Mouse (Mus musculus): Measurements from ENCODE around the gene Bnipl.

Bnipl gene

DNA sequence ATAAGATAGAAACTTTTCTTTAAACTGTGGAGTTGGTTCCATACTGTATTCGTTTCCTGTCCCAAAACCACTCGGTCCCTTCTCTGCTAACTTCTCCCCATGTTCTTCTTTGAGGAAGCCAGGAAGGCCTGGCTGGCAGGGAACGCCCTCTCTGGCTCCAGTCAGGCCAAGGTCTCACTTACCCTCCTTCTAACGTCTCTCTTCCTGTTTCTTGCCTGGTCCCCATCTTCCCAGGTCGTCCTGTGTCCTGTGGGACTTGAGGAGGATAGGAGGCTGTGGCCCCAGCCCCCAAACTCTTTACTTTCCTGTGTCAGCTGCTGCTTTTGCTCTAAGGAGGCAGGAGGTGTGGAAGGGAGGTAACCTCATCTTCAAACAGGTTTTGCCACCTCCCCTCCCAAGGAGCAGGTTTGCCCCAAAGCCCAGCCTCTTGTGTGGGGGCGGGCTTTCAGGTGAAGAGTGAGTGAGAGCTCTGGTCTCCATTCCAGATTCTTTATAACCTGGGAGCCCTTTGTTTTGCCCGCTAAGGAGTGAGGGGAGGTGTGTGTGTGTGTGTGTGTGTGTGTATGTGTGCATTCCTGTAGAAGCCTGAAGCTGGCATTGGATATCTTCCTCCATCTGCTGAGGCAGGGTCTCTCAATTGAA is at the start of gene Bnipl:
Gene Bnipl (minus strand): TSS at position 411 of the 642 bp plus-strand sequence.
- no peak for DNase-seq

DNA sequence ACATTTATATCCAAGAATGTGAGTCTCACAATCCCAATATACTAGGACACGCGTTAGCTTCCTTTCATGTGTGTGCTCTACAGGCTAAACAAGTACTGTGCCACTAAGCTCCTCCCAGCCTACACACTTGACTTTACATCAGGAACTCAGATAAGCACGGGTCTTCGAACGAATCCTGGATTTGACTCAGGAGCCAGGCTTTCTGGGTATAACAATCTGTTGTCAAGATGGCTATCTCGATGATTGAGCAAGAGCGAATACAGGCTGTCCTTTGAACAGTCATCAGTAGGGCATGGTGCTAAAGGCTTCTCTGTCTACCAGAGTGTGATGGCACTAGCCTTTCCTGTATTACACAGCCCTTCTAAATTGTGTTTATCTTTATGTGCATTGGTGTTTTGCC is 47.0 kb upstream of the Bnipl start:
- DNase-seq: no peak

DNA sequence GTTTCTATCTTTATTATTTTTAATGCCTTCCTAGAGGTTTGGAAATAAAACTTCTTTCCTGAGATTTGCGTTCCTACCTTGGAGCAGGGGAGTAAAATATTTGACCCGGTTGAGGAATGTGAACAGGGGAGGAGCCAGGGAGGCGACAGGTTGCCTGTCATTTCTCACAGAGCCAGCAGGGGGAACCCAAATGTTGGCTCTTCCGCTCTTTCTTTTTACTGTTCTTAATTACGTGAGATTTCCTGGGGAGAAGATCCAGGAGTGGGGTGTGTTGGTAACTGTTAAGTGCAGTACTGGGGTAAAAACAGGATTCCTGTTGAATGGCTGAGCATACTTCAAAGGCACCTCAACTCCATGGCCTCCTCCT is 45.1 kb upstream of the Bnipl start:
- peak in 1 of 2 experiments; percentile 42 for DNase-seq

DNA sequence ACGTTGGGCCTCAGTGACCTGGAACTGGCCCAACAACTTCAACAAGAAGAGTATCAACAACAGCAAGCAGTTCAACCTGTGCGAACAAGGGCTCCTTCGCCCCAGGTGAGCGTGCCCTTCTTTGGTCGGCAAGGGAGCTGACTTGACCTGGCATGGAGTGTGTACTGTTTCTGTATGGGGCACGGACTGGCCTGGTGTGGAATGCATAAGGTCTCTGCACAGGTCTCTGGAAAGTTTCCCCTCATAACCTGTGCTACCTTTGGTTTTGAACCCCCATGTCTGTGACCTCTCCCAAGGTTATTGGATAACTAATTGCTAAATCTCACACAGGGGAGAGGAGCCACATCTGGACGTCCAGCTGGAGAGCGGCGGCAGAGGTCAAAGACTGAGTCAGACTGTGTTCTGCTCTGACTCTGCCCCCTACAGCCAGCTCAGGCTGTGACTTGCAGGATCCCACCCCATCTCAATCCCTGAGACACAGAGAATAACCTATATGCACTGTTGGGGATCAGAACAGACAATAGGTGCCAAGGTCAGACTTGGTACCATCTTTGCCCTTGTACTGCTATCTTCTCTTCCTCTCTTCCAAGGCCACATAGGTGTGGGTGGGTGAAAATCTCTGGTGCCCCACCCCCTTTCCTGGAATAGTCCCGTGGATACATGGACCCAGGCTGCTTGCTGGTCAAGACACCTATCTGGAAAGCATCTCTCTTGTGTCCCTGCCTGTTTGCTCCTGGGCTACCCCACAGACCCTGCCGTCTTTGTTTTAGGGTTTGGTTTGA is 44.5 kb upstream of the Bnipl start:
- no peak for DNase-seq

DNA sequence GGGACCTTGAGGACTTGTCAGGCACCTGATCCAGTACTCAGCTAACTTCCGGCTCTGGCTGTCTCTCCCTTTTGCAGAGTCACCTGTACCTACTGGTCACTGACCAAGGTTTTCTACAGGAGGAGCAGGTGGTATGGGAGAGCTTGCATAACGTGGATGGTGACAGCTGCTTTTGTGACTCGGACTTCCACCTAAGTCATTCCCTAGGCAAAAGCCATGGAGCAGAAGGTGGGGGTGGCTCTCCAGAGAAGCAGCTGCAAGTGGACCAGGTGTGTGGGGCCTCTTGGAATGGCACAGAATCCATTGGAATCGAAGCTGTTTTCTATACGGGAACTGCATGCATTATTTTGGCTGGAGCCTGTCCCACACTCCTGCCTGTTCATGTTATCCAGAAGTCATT is 43.7 kb upstream of the Bnipl start:
- no peak for DNase-seq

DNA sequence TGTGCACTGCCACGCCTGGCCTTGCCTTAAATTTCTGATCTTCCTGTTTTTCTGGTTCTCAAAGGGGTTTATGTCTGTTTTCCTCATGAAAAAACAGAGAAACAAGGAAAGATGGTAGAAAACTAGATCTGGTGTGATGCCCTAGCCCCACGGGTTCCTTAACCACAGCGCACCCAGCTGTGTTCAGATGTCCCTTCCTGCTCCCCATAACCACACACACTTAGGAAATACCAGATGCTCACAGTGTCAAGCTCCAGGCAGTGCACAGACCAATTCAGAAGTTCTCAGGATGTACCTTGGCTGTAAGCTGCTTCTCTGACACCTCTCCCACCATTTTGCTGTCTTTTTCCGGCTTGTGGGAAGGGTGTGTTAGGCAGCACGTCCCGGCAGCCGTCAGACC is 43.3 kb upstream of the Bnipl start:
- no peak for DNase-seq

DNA sequence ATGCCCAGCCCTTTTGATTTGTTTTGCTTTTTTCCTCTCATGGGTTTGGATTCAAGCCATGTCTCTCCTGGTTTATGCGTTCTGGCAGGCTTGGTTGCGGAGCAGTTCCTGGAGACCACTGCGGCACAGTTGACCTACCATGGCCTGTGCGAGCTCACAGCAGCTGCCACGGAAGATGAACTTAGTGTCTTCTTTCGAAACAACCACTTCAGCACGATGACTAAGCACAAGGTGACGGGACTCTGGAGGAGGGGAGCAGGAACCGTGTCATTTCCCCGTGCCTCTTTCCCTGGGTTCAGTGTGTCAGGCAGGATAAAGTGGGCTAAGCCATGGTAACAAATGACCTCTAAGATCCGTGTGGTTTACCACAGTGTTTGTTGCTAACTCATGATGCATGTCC is 42.5 kb upstream of the Bnipl start:
- DNase-seq: no peak

DNA sequence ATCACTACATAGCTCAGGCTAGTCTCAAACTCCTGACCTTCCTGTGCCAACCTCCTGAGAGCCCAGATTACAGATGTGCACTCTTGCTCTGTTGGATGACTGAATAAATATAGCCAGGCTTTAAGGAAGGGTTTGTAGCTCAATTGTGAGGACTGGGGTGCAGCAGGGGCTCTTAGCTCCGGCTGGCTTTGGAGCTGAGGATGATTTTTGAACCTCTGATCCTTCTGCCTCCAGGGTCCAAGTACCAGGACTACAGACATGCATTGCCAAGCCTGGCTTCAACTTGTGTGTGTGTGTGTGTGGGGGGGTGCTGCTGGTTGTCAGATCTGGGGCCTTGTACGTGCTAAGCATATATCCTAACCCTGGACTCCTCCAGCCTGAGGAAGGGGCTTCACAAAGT is 41.9 kb upstream of the Bnipl start:
- DNase-seq: no peak

DNA sequence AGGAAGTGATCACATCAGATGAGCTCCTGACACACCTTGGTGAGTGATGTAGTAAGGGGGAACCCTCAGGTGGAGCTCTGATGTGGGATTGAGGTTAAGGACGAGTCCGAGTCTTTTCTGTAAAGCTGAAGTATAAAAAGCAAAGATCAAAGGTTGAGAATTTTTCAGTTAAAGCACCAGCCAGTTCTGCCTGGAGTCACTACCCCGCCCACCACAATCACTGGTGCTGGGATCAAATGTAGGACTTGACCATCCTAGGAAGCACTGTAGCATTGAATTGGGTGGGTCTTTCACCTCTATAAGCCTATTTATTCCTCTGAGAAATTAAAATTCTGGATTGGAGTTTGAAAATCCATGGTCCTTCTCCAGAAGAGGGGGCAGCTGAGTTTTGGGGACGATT is 40.0 kb upstream of the Bnipl start:
- no peak for DNase-seq

DNA sequence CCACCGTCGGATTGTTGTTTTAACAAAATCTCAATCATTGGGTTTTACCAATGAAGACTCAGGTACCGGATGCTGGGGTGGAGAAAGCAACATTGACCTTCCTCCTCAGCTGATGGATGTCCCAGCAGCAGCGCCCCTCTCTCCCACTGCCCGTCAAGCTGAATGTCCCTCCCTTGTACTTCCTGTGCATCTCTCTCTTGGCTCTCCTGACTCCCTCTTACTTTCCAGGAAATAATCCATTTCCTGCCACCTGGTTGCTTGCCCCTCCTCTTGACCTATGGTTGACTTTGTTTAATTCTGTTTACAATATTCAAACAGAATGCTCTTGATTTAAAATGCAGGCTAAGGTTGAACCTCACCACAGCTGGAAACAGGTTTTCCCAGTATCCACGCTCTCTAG is 39.2 kb upstream of the Bnipl start:
- no peak for DNase-seq

DNA sequence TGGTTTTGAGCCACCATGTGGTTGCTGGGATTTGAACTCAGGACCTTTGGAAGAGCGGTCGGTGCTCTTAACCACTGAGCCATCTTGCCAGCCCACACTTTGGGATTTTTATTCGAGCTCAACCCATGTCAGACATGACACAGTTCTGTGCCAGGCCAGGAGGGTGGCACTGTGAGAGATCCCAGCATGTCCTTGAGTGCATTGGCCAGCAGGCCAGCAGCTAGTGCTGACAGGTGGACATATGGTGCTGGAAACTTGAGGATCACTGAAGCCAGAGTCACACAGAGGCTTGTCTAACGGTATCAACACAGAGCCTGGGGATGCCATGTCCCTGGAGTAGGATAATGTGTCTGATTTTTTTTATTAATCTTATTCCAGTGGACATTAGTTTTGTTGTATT is 38.4 kb upstream of the Bnipl start:
- peak; percentile 82 for DNase-seq

DNA sequence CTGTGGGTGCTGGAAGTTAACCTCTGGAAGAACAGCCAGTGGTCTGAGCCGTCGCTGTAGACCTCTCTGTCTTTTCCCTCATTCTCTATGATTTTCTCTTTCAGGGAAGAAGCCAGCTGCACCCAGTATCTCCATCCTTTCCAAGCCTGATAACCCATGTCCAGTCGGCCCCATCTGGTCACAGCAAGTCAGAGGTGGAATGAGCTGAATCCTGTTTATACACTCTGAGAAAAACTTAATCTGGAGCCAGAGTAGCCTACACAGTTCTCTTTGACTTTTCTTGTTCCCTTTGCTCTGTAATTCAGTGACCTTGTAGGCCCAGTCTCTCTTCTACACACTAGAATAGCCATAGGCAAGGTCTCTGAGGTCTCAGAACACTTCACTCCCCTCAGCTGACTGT is 36.5 kb upstream of the Bnipl start:
- no peak for DNase-seq

DNA sequence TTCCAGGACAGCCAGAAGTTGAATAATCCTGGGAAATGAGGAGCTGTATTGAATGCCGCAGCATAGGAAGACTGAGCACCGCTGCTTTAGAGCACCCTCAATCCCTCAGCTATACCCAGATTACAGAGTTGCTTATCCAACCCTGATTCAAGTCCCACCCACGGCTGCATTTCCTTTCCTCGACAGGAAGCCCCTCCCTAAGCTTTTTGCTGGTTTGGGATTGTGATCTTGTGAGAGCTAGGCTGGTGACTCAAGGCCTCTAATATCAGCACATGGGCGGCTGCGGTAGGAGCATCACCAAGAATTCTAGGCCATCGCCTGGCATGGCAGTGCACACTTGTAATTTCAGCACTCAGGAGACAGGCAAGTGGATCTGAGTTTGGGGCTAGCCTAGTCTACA is 35.5 kb upstream of the Bnipl start:
- DNase-seq: no peak

DNA sequence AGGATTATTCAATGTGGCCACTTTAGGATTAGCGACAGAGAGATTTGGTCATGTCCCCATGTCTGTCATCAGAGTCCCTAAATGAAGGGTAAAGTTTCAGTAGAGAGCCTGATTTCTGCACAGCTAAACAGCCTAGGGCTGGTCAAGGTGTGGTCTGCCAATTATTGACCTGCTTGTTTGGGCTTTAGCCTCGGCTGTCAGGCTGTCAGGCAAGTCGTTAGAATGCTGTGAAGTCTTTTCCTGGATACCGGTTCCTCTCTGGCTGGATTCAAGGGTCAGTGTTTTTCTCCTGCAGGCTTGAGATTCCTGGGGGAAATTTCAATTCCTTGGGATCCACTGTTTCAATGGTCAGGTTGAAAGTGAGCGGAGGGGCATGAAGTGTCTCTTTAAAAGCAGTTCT is 35.0 kb upstream of the Bnipl start:
- DNase-seq: no peak

DNA sequence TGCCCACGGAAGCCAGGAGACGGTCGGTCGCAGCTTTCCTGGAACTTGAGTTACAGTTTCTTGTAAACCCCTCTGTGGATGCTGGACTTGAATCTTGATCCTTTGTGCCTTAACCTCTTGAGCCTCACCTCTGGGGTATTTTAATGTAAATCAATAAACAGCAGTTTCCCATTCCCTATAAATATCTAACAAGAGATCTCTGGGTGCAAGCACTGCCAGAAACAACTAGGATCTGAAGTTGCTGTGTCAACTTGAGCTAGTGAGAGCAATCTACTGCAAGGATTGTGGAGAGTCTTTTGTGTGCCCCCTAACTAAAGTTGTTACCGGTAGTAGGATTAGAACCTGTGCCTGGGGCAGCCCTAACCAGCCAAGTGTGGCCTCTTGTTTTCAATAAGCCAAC is 34.4 kb upstream of the Bnipl start:
- no peak for DNase-seq

DNA sequence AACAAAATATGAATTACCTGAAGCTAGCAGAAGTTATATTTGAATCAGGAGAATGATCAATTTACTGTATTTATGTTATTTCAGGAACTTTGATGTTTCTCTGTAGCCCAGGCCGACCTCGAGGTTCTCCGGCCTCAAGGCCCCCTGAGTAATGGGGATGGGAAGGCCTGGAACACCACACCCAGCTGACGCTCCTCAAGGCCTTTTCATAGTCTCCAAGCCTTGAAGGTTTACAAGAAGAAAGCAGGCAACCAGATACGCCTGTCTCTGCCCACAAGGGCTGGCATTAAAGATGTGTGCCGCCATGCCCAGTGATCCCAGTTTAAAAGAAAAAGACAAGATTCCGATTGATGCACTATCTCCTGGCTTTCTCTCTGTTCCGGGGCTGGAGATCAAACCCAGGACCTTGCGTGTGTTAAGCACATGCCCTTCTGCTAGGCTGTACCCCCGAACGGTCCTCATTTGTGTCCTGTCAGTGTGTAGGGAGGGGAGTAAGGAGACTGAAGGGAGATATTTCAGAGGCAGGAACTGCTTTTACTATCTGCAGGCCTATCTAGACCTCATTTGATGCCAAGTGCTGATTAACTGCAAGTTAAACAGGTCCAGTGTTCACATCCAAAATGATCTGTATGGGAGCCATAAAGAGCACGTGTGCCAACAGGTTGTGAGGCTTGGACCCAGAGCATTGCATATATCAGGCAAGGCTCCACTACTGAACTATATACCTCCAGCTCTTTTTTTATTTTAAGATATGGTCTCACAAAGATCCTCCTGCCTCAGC is 33.7 kb upstream of the Bnipl start:
- no peak for DNase-seq

DNA sequence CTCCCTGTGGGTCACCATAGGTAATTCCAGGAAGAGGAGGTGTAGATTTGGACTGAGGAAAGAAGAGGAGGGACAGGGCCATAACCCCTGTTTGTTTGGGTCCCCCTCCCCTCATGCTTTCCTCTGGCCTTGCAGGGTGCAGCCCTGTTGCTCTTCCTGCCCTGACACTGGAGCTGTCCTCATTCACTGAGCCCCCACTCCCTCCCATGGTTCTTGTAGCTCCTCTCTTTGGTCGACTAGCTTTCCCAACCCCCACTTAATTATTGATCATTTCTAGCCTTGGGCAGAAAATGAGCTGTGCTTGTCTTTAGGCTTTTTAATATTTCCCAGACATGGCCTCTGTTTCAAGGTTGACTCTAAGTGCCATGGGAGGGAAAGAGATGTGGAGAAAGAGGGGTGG is 33.1 kb upstream of the Bnipl start:
- DNase-seq: no peak

DNA sequence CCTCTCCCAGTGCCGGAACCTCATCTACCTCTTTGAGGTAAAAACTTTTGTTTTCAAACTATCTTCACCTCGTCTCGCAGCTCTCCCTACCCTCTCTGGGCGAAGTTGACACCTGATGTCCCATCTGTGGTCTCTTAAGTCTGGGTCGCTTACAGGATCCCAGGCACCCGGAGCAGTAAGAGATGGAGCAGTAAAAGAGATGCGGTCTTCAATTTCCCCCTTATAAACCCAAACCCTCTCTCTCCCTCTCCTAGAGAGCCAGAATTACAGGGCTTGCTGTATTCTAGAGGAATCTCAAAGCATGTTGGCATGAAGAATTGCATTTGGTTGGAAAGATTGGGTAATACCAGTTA is 32.6 kb upstream of the Bnipl start:
- DNase-seq: no peak

DNA sequence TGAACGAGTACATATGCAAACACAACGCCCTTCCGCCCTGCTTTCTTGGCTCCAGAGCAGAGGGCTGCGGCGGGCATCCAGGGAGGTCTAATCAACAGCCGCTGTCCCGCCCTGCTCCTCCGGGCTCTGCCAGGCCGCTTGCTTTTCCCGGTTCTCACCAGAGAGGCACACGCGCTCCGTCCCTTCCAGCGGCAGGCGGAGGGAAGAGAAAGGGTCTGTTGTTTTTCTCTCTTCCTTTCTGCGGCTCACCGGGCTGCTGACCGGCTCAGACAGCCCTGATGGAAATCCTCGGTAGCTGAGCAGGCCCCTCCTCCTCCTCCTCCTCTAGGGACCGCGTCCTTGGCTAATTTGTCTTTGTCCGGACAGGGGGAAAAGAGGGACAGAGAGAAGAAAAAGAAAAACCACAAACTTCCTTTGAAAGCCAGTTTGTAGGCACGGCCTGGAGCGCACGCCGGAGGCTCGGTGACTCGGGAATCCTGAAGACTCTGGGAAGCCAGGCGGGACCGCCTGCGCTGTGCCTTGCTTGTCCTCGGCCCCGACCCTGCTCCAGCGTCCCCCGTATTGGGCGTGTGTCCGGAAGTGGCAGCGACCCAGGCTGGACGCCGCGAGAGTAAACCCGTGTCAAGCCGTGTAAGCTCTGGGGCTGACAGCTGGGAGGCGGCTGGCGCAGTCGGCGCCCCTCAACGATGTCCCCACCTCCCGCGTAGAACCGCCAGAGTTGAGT is 32.0 kb upstream of the Bnipl start:
- DNase-seq: peak; percentile 79 to 83

DNA sequence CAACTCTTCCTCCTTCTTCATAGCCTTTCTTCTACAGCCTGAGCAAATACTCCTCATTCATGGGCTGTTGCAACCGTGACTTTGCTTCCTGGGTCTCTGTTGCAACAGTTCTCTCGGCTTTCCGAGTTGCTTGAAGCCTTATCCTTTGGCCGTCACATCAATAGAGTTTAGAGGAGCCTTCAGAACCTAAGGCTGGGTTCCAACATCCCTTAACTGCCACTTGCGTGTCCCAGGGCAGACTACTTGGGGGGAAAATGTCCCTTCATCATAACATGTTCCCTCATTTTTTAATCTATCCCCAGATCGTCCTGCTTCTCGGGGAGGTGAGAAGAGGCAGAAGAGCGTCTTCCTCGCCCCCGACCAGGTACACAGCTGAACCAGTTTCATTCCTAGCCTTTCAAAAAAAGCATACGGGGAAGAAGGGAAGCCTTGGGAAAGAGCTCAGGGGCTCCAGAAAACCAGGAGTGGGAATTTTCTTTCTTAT is 31.4 kb upstream of the Bnipl start:
- peak in 1 of 2 experiments; percentile 53 for DNase-seq

DNA sequence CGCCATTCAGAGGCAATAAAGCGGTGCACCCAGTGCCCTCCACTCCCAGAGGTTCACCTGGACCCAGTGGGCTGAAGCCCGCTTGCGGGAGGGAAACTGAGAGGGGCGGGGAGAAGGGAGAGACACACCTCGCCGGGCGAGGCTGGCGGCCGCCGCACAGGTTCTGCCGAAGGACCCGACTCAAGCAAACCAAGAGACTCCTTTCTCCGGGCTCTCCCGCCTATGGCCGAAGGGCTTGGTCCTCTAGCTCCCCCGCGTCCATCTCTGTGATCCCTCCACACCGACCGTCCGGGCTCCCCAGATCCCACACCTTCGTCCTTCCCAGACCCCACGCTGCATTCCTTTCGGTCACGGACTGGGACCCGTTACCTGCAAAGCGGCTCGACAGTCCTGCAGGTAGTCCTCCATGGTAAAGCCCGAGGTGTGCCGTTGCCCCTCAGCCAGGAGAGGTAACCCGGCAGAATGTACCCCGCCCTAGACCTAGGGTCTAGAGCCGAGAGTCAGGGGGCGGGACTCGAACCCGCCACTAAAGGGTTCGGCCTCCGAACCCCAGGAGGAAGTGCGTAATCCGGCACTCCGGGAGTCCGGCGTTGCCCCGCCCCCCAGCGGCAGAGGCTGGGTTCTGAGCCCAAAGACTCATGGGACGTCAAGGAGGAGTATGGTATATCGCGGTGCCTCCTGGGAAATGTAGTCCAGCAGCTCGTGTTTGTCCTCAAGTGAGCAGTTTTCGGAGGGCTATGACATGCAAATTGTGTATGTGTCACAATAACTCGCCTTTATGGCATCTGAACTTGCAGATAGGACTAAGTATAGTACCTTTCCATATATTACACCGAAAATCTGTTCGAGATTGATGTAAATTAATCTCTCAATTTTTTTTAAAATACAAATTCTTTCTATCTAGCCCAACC is 30.5 kb upstream of the Bnipl start, which contains the start of the genes Mindy1 and Prune1:
Gene Mindy1 (plus strand): TSS at position 130 of the 911 bp plus-strand sequence.
Gene Prune1 (minus strand): TSS at position 861 of the 911 bp plus-strand sequence.
- peak; percentile 98 to 100 for DNase-seq

DNA sequence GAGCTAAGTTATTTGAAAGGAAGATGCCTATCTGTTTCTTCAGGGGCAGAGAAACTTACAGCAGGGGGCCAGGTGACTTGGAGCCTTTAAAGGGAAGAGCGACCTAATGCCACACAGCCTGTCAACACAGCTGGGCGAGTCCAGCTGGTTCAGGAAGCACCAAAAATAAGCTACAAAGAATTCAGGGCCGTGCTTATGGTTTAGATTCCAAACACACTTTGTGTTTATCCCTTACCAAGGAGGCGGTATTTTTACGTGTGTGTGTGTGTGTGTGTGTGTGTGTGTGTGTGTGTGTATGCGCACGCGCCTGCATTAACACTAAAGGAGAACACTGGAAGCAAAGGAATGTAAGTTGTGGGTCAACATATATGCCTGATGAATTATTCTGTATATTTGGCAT is 29.8 kb upstream of the Bnipl start:
- peak; percentile 33 to 44 for DNase-seq
